Mouse (Mus musculus) ES-E14 (cell line): ENCODE results near the gene Asic2. TPM values are rescaled to one million over a fixed set of nuclear protein-coding genes. Genes with fewer than 3 reads are reported as not detected.
A peak's percentile ranks its signal among the peaks of the same experiment; 100 is the strongest.

Source experiments
- DNase-seq: peaks from one replicate; pipeline ENCODE4 v3.0.0-alpha.2; 2013; ENCODE audit warnings: low read depth, low spot score
- H3K27ac ChIP-seq: 2 replicates; pipeline ENCODE4 v1.5.1; 2012; ENCODE audit warnings: low read depth, mild to moderate bottlenecking, low read length, moderate library complexity, mixed read lengths; ENCODE audit not compliant: poor library complexity, insufficient read depth, severe bottlenecking
- H3K36me3 ChIP-seq: 2 replicates; pipeline ENCODE4 v1.6.1; 2012; ENCODE audit warnings: mild to moderate bottlenecking, low read length, moderate library complexity, mixed read lengths; ENCODE audit not compliant: control insufficient read depth, poor library complexity, insufficient read depth, severe bottlenecking
- H3K4me1 ChIP-seq, 2 experiments: fragments of 150-350 bp in 1 of 2; sonication (generic) in 1 of 2; 2 replicates each; pipeline ENCODE4 v1.6.1; 2012; ENCODE audit warnings: low read length in 2 of 2, mild to moderate bottlenecking in 1 of 2, mixed read lengths in 1 of 2; ENCODE audit not compliant: control insufficient read depth in 2 of 2, insufficient read depth in 2 of 2, poor library complexity in 1 of 2
- H3K4me3 ChIP-seq, 2 experiments: fragments of 150-350 bp in 1 of 2; sonication (generic) in 1 of 2; 2 replicates each; pipeline ENCODE4 v1.5.1; 2012; ENCODE audit warnings: low read length in 2 of 2, low read depth in 1 of 2, mild to moderate bottlenecking in 1 of 2, mixed read lengths in 1 of 2; ENCODE audit not compliant: insufficient read depth in 1 of 2, poor library complexity in 1 of 2, severe bottlenecking in 1 of 2
- H3K9ac ChIP-seq: 2 replicates; pipeline ENCODE4 v1.6.1; 2012; ENCODE audit warnings: low read depth, mild to moderate bottlenecking, low read length, mixed read lengths; ENCODE audit not compliant: poor library complexity, insufficient read depth, severe bottlenecking
- H3K9me3 ChIP-seq: fragments of 150-350 bp; sonication (generic); 2 replicates; pipeline ENCODE4 v1.6.1; 2012; ENCODE audit warnings: low read depth, mild to moderate bottlenecking, low read length; ENCODE audit not compliant: control insufficient read depth, insufficient read depth
- CHD2 ChIP-seq: IDR thresholded peaks from 2 replicates; pipeline ENCODE4 v1.6.1; 2014; ENCODE audit warnings: mild to moderate bottlenecking, low read depth, low read length, inconsistent platforms
- HCFC1 ChIP-seq: IDR thresholded peaks from 2 replicates; pipeline ENCODE4 v1.6.1; 2012; ENCODE audit warnings: low read length, inconsistent platforms, borderline replicate concordance; ENCODE audit not compliant: insufficient read depth
- MAFK ChIP-seq: IDR thresholded peaks from 2 replicates; pipeline ENCODE4 v1.6.1; 2014; ENCODE audit warnings: mild to moderate bottlenecking, low read depth, low read length, inconsistent platforms; ENCODE audit not compliant: insufficient read depth
- ZC3H11A ChIP-seq: IDR thresholded peaks from 2 replicates; pipeline ENCODE4 v1.6.1; 2012; ENCODE audit warnings: low read depth, mild to moderate bottlenecking, inconsistent platforms, low read length, borderline replicate concordance
- ZNF384 ChIP-seq: IDR thresholded peaks from 2 replicates; pipeline ENCODE4 v1.6.1; 2012; ENCODE audit warnings: low read depth, low read length, inconsistent platforms
- in situ Hi-C, 2 experiments: fragments of 600-800 bp; cut with MboI; formaldehyde crosslinking; loops; one replicate each; pipeline ENCODE4 v1.15.1; 2025; ENCODE audit warnings: low sequenced_read_pairs in 2 of 2, inconsistent platforms in 1 of 2; ENCODE audit not compliant: unreplicated experiment in 2 of 2
- total RNA-seq: library from RNA; depleted of rRNA; stranded (reverse); fragments of 300-350 nt; gene quantifications from 2 replicates; pipeline ENCODE4 v1.2.3, GENCODE M21; 2012

The Asic2 gene
- total RNA-seq, 1 experiment: 0.13 TPM

GRCm38 (mm10) chr11:81392855-81393254 is 575.4 kb downstream of the Asic2 start:
- no peaks in the 10 kb centered on the region for H3K9me3 ChIP-seq
- H3K4me1 ChIP-seq: no peaks in the 10 kb centered on the region
- no peak overlapping the region for H3K4me3 ChIP-seq
- no peak overlapping the region for H3K9ac ChIP-seq
- no peaks in the 10 kb centered on the region for H3K36me3 ChIP-seq
- in situ Hi-C loops: no loop called here
- no peak overlapping the region for H3K27ac ChIP-seq
- no peak for DNase-seq
- TF ChIP-seq HCFC1 (no peak), ZC3H11A (no peak), CHD2 (no peak), MAFK (no peak), ZNF384 (no peak)

- no peaks in the 10 kb centered on the region for H3K4me1 ChIP-seq
Observed at GRCm38 (mm10) chr11:81386185-81386584, 582.1 kb downstream of the Asic2 start.

GRCm38 (mm10) chr11:81385547-81385946 is 582.7 kb downstream of the Asic2 start:
- Histone ChIP-seq H3K36me3 (no peaks in the 10 kb centered on the region), H3K27ac (no peak overlapping the region), H3K4me3 (no peak overlapping the region), H3K4me1 (no peaks in the 10 kb centered on the region), H3K9ac (no peak overlapping the region), H3K9me3 (no peaks in the 10 kb centered on the region)
- TF ChIP-seq MAFK (no peak), ZNF384 (no peak), ZC3H11A (no peak), CHD2 (no peak), HCFC1 (no peak)
- DNase-seq: no peak
- in situ Hi-C loops: no loop called here

More at GRCm38 (mm10) chr11:81386185-81386584, 582.1 kb downstream of the Asic2 start:
- no peak for DNase-seq
- H3K9ac ChIP-seq: no peak overlapping the region
- TF ChIP-seq MAFK (no peak), ZC3H11A (no peak), ZNF384 (no peak), HCFC1 (no peak), CHD2 (no peak)
- in situ Hi-C loops: no loop called here
- no peaks in the 10 kb centered on the region for H3K36me3 ChIP-seq
- no peak overlapping the region for H3K4me3 ChIP-seq
- no peaks in the 10 kb centered on the region for H3K9me3 ChIP-seq
- H3K27ac ChIP-seq: no peak overlapping the region

GRCm38 (mm10) chr11:81374841-81375240 is 593.4 kb downstream of the Asic2 start:
- H3K4me1 ChIP-seq: no peaks in the 10 kb centered on the region
- H3K9ac ChIP-seq: no peak overlapping the region
- no peak for TF ChIP-seq ZNF384
- H3K27ac ChIP-seq: no peak overlapping the region
- no peak overlapping the region for H3K4me3 ChIP-seq
- peak; percentile 40 for DNase-seq
- H3K36me3 ChIP-seq: no peaks in the 10 kb centered on the region
- no peaks in the 10 kb centered on the region for H3K9me3 ChIP-seq
- in situ Hi-C loops: no loop called here

- H3K4me3 ChIP-seq: no peak overlapping the region
- H3K9ac ChIP-seq: no peak overlapping the region
- no peak for DNase-seq
- in situ Hi-C loops: no loop called here
- H3K36me3 ChIP-seq: no peaks in the 10 kb centered on the region
- no peaks in the 10 kb centered on the region for H3K9me3 ChIP-seq
- no peaks in the 10 kb centered on the region for H3K4me1 ChIP-seq
- TF ChIP-seq ZC3H11A (no peak), HCFC1 (no peak), MAFK (no peak), ZNF384 (no peak), CHD2 (no peak)
- no peak overlapping the region for H3K27ac ChIP-seq
Observed at GRCm38 (mm10) chr11:81374003-81374710, 594.1 kb downstream of the Asic2 start.
